Mouse (Mus musculus) myocyte (in vitro differentiated cells): ENCODE data around the gene Prdm2. TPM values are rescaled to one million over a fixed set of nuclear protein-coding genes. Genes with fewer than 3 reads are reported as not detected.

Experiments used
- H3K27me3 ChIP-seq: one replicate; pipeline ENCODE4 v1.6.1; 2011; ENCODE audit not compliant: control insufficient read depth, insufficient read depth, insufficient read length
- H3K36me3 ChIP-seq: one replicate; pipeline ENCODE4 v1.6.1; 2011; ENCODE audit not compliant: control insufficient read depth, insufficient read depth
- H3K4me2 ChIP-seq: one replicate; pipeline ENCODE4 v1.6.1; 2011; ENCODE audit warnings: low read depth, control low read depth
- H3K4me3 ChIP-seq: one replicate; pipeline ENCODE4 v1.5.1; 2011; ENCODE audit warnings: mild to moderate bottlenecking, control low read depth, moderate library complexity
- H3K79me2 ChIP-seq: one replicate; pipeline ENCODE4 v1.6.1; 2011; ENCODE audit not compliant: control insufficient read depth, insufficient read depth
- H3ac ChIP-seq: one replicate; pipeline ENCODE4 v1.6.1; 2011; ENCODE audit not compliant: control insufficient read depth, insufficient read length
- CEBPB ChIP-seq: IDR thresholded peaks from 2 replicates; pipeline ENCODE4 v1.6.1; 2011; ENCODE audit warnings: mild to moderate bottlenecking, moderate library complexity; ENCODE audit not compliant: poor library complexity, insufficient read depth, severe bottlenecking
- E2F4 ChIP-seq: IDR thresholded peaks from one replicate; pipeline ENCODE4 v1.6.1; 2011; ENCODE audit warnings: mild to moderate bottlenecking, control low read depth, moderate library complexity; ENCODE audit not compliant: insufficient read depth
- MAX ChIP-seq: IDR thresholded peaks from one replicate; pipeline ENCODE4 v1.6.1; 2011; ENCODE audit warnings: low read depth, mild to moderate bottlenecking, control low read depth
- MYOD1 ChIP-seq, 3 experiments: IDR thresholded peaks; one replicate each; pipeline ENCODE4 v1.6.1; 2011; ENCODE audit warnings: control low read depth in 2 of 3, low read depth in 2 of 3, mild to moderate bottlenecking in 2 of 3, moderate library complexity in 1 of 3; ENCODE audit not compliant: insufficient read length in 2 of 3, control insufficient read depth in 1 of 3
- MYOG ChIP-seq, 3 experiments: IDR thresholded peaks; one replicate each; pipeline ENCODE4 v1.6.1; 2011; ENCODE audit warnings: control low read depth in 2 of 3, low read depth in 2 of 3, mild to moderate bottlenecking in 2 of 3; ENCODE audit not compliant: insufficient read length in 2 of 3, control insufficient read depth in 1 of 3, insufficient read depth in 1 of 3
- POLR2A ChIP-seq: IDR thresholded peaks from one replicate; pipeline ENCODE4 v1.6.1; 2011; ENCODE audit warnings: low read depth, mild to moderate bottlenecking, control low read depth, moderate library complexity; ENCODE audit not compliant: insufficient read length
- POLR2AphosphoS2 ChIP-seq: IDR thresholded peaks from one replicate; pipeline ENCODE4 v1.6.1; 2011; ENCODE audit warnings: low read depth, control low read depth; ENCODE audit not compliant: insufficient read length
- REST ChIP-seq: IDR thresholded peaks from one replicate; pipeline ENCODE4 v1.6.1; 2011; ENCODE audit warnings: mild to moderate bottlenecking, control low read depth, moderate library complexity; ENCODE audit not compliant: insufficient read depth, insufficient read length
- SRF ChIP-seq: IDR thresholded peaks from one replicate; pipeline ENCODE4 v1.6.1; 2011; ENCODE audit warnings: low read depth; ENCODE audit not compliant: control insufficient read depth, insufficient read length
- TCF12 ChIP-seq: IDR thresholded peaks from one replicate; pipeline ENCODE4 v1.6.1; 2011; ENCODE audit warnings: mild to moderate bottlenecking, control low read depth; ENCODE audit not compliant: poor library complexity, insufficient read depth, severe bottlenecking
- TCF3 ChIP-seq: IDR thresholded peaks from one replicate; pipeline ENCODE4 v1.6.1; 2011; ENCODE audit warnings: low read depth, control low read depth; ENCODE audit not compliant: insufficient read length
- USF1 ChIP-seq: IDR thresholded peaks from one replicate; pipeline ENCODE4 v1.6.1; 2011; ENCODE audit warnings: low read depth, mild to moderate bottlenecking, control low read depth, moderate library complexity
- polyA plus RNA-seq: library from polyadenylated mRNA; unstranded; fragments of >200 nt; fragmentation: generic; extraction: Trizol; gene quantifications from one replicate; pipeline ENCODE4 v1.2.1, GENCODE M21; 2012; ENCODE audit warnings: missing spikeins

The Prdm2 gene
- polyA plus RNA-seq, 1 experiment = 14.5 TPM

- TF ChIP-seq SRF = no peak
- H3K79me2 ChIP-seq = peaks cover 28% of the 10 kb centered on the region
- peaks cover 78% of the 10 kb centered on the region for H3K36me3 ChIP-seq
- H3ac ChIP-seq = no peak overlapping the region
- no peak overlapping the region for H3K4me3 ChIP-seq
- no peak overlapping the region for H3K4me2 ChIP-seq
- no peaks in the 10 kb centered on the region for H3K27me3 ChIP-seq
These were observed 80.4 kb downstream of the Prdm2 start for GRCm38 (mm10) chr4:143132433-143132832.

GRCm38 (mm10) chr4:143130441-143130840 lies 82.4 kb downstream of the Prdm2 start:
- no peak for TF ChIP-seq MYOD1 (IDR thresholded peaks at IDR 0.05; ENCODE audit: control insufficient read depth in 1 of 3, insufficient read length in 2 of 3, low read depth in 2 of 3)
- TF ChIP-seq MYOG (IDR thresholded peaks at IDR 0.05; ENCODE audit: control insufficient read depth in 1 of 3, insufficient read depth in 1 of 3, insufficient read length in 2 of 3, low read depth in 2 of 3) = no peak
- no peak for TF ChIP-seq POLR2A
- no peak for TF ChIP-seq TCF3
- no peak for TF ChIP-seq CEBPB
- no peak for TF ChIP-seq TCF12
- no peak for TF ChIP-seq MAX
- no peak for TF ChIP-seq E2F4
- TF ChIP-seq REST = no peak
- TF ChIP-seq USF1 = no peak
- no peak for TF ChIP-seq SRF
- no peak for TF ChIP-seq POLR2AphosphoS2
- Histone ChIP-seq H3K27me3 (no peaks in the 10 kb centered on the region), H3K4me2 (no peak overlapping the region), H3K4me3 (no peak overlapping the region), H3K79me2 (peaks cover 40% of the 10 kb centered on the region), H3K36me3 (peaks cover 72% of the 10 kb centered on the region), H3ac (no peak overlapping the region)

- Histone ChIP-seq H3K4me3 (no peak overlapping the region), H3K36me3 (peaks cover 61% of the 10 kb centered on the region), H3ac (no peak overlapping the region), H3K27me3 (no peaks in the 10 kb centered on the region), H3K79me2 (peaks cover 40% of the 10 kb centered on the region), H3K4me2 (no peak overlapping the region)
- TF ChIP-seq TCF12 = no peak
- no peak for TF ChIP-seq CEBPB
- no peak for TF ChIP-seq SRF
- no peak for TF ChIP-seq POLR2AphosphoS2
- TF ChIP-seq TCF3 = no peak
- no peak for TF ChIP-seq POLR2A
- no peak for TF ChIP-seq MYOD1 (IDR thresholded peaks at IDR 0.05; ENCODE audit: control insufficient read depth in 1 of 3, insufficient read length in 2 of 3, low read depth in 2 of 3)
- TF ChIP-seq MAX = no peak
- TF ChIP-seq USF1 = no peak
- TF ChIP-seq MYOG (IDR thresholded peaks at IDR 0.05; ENCODE audit: control insufficient read depth in 1 of 3, insufficient read depth in 1 of 3, insufficient read length in 2 of 3, low read depth in 2 of 3) = no peak
- TF ChIP-seq REST = no peak
- no peak for TF ChIP-seq E2F4
These were observed 83.5 kb downstream of the Prdm2 start for GRCm38 (mm10) chr4:143129261-143129760.

GRCm38 (mm10) chr4:143127171-143127570 lies 85.6 kb downstream of the Prdm2 start:
- Histone ChIP-seq H3ac (no peak overlapping the region), H3K4me2 (no peak overlapping the region), H3K27me3 (no peaks in the 10 kb centered on the region), H3K79me2 (peaks cover 44% of the 10 kb centered on the region), H3K36me3 (peaks cover 45% of the 10 kb centered on the region), H3K4me3 (no peak overlapping the region)
- TF ChIP-seq TCF12 (no peak), CEBPB (no peak), MYOG (IDR thresholded peaks at IDR 0.05; ENCODE audit: control insufficient read depth in 1 of 3, insufficient read depth in 1 of 3, insufficient read length in 2 of 3, low read depth in 2 of 3) (no peak), MYOD1 (IDR thresholded peaks at IDR 0.05; ENCODE audit: control insufficient read depth in 1 of 3, insufficient read length in 2 of 3, low read depth in 2 of 3) (no peak), USF1 (no peak), E2F4 (no peak), MAX (no peak), POLR2AphosphoS2 (no peak), SRF (no peak), POLR2A (no peak), REST (no peak), TCF3 (no peak)

DNA sequence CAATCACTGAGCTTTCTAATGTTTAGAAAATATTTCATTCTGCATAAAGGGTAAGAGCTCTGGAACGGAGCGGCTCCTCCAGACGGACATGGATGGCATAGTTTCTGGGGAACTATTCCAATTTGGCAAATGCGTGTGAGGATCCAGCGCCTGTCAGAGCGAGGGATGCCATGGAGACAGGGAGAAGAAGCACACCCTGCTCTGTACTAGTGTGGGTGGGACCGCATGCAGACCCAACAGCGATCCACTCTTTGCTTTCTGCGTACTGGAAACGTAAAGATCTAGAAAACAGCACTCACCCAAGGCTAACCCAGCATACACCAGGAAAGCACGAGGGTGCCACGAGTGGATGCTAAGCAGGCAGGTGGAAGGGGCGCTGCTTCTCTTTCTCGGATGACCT lies 86.3 kb downstream of the Prdm2 start:
- H3K79me2 ChIP-seq = peaks cover 44% of the 10 kb centered on the region
- H3K4me2 ChIP-seq = no peak overlapping the region
- H3K4me3 ChIP-seq = no peak overlapping the region
- H3ac ChIP-seq = no peak overlapping the region
- no peak for TF ChIP-seq USF1
- no peak for TF ChIP-seq MYOG (IDR thresholded peaks at IDR 0.05; ENCODE audit: control insufficient read depth in 1 of 3, insufficient read depth in 1 of 3, insufficient read length in 2 of 3, low read depth in 2 of 3)
- no peak for TF ChIP-seq E2F4
- TF ChIP-seq POLR2A = no peak
- no peak for TF ChIP-seq MYOD1 (IDR thresholded peaks at IDR 0.05; ENCODE audit: control insufficient read depth in 1 of 3, insufficient read length in 2 of 3, low read depth in 2 of 3)
- TF ChIP-seq POLR2AphosphoS2 = no peak
- TF ChIP-seq MAX = no peak
- TF ChIP-seq TCF3 = no peak
- TF ChIP-seq SRF = no peak
- TF ChIP-seq CEBPB = no peak
- no peak for TF ChIP-seq TCF12
- no peak for TF ChIP-seq REST
- H3K27me3 ChIP-seq = no peaks in the 10 kb centered on the region
- peaks cover 39% of the 10 kb centered on the region for H3K36me3 ChIP-seq
